Mouse (Mus musculus): ENCODE measurements at regions not wholly inside any gene's neighbourhood (a gene's known extent, or its start where the extent isn't known, plus 50 kb on each side); places are given as distances from the start of the nearest gene placed in this dataset.

GRCm38 (mm10) chr4:125932036-125932756 lies 92.2 kb upstream of the Csf3r start:
- H3K27me3 ChIP-seq (ENCODE audit: control insufficient read depth, insufficient read depth, low read length): no peaks in the 10 kb centered on the region
- no peaks in the 10 kb centered on the region for H3K9me3 ChIP-seq (ENCODE audit: control insufficient read depth, low read length)
- WGBS: 64% methylated on average over 22 of the region's 22 CpGs
- no peak for ATAC-seq (ENCODE audit: low FRiP score, low TSS enrichment)
- H3K4me1 ChIP-seq (ENCODE audit: control insufficient read depth, insufficient read depth, low read length): peaks cover 20% of the 10 kb centered on the region; the same call in 1 of the 2 replicates
- no peaks in the 10 kb centered on the region for H3K36me3 ChIP-seq (ENCODE audit: control insufficient read depth, insufficient read depth, low read length)
- H3K27ac ChIP-seq (ENCODE audit: low read depth, low read length): no peak overlapping the region
- H3K4me3 ChIP-seq (ENCODE audit: low read length): no peak overlapping the region
- H3K9ac ChIP-seq (ENCODE audit: low read depth, low read length): no peak overlapping the region
- no peak overlapping the region for H3K4me2 ChIP-seq (replicated peaks; ENCODE audit: low read depth, low read length)

GRCm38 (mm10) chr4:125936357-125936756 lies 88.0 kb upstream of the Csf3r start:
- no peak overlapping the region for H3K4me2 ChIP-seq (replicated peaks; ENCODE audit: low read depth, low read length)
- ATAC-seq (ENCODE audit: low FRiP score, low TSS enrichment): no peak
- H3K4me3 ChIP-seq (ENCODE audit: low read length): no peak overlapping the region
- H3K9me3 ChIP-seq (ENCODE audit: control insufficient read depth, low read length): no peaks in the 10 kb centered on the region
- H3K4me1 ChIP-seq (ENCODE audit: control insufficient read depth, insufficient read depth, low read length): 0 out of 2 replicates have a peak, but pooled peaks cover 2% of the 10 kb centered on the region
- 0 out of 2 replicates have a peak, but pooled peaks cover 3% of the 10 kb centered on the region for H3K27me3 ChIP-seq (ENCODE audit: control insufficient read depth, insufficient read depth, low read length)
- H3K9ac ChIP-seq (ENCODE audit: low read depth, low read length): no peak overlapping the region
- WGBS: 75% methylated on average over 7 of the region's 7 CpGs
- H3K27ac ChIP-seq (ENCODE audit: low read depth, low read length): no peak overlapping the region
- no peaks in the 10 kb centered on the region for H3K36me3 ChIP-seq (ENCODE audit: control insufficient read depth, insufficient read depth, low read length)

GRCm38 (mm10) chr4:125938186-125938585 lies 86.2 kb upstream of the Csf3r start:
- 55% methylated on average over 6 of the region's 6 CpGs for WGBS
- Histone ChIP-seq H3K36me3 (ENCODE audit: control insufficient read depth, insufficient read depth, low read length) (no peaks in the 10 kb centered on the region), H3K27me3 (ENCODE audit: control insufficient read depth, insufficient read depth, low read length) (0 out of 2 replicates have a peak, but pooled peaks cover 3% of the 10 kb centered on the region), H3K27ac (ENCODE audit: low read depth, low read length) (no peak overlapping the region), H3K4me3 (ENCODE audit: low read length) (no peak overlapping the region), H3K9me3 (ENCODE audit: control insufficient read depth, low read length) (no peaks in the 10 kb centered on the region), H3K4me2 (replicated peaks; ENCODE audit: low read depth, low read length) (no peak overlapping the region), H3K4me1 (ENCODE audit: control insufficient read depth, insufficient read depth, low read length) (no peaks in the 10 kb centered on the region), H3K9ac (ENCODE audit: low read depth, low read length) (no peak overlapping the region)
- ATAC-seq (ENCODE audit: low FRiP score, low TSS enrichment): no peak

- no peak for ATAC-seq (ENCODE audit: low FRiP score, low TSS enrichment)
- Histone ChIP-seq H3K4me1 (ENCODE audit: control insufficient read depth, insufficient read depth, low read length) (no peaks in the 10 kb centered on the region), H3K27me3 (ENCODE audit: control insufficient read depth, insufficient read depth, low read length) (0 out of 2 replicates have a peak, but pooled peaks cover 3% of the 10 kb centered on the region), H3K27ac (ENCODE audit: low read depth, low read length) (no peak overlapping the region), H3K9ac (ENCODE audit: low read depth, low read length) (no peak overlapping the region), H3K4me3 (ENCODE audit: low read length) (no peak overlapping the region), H3K36me3 (ENCODE audit: control insufficient read depth, insufficient read depth, low read length) (no peaks in the 10 kb centered on the region), H3K4me2 (replicated peaks; ENCODE audit: low read depth, low read length) (no peak overlapping the region), H3K9me3 (ENCODE audit: control insufficient read depth, low read length) (no peaks in the 10 kb centered on the region)
- 47% methylated on average over 5 of the region's 5 CpGs for WGBS
These were observed 83.1 kb upstream of the Csf3r start for GRCm38 (mm10) chr4:125941266-125941665.

- H3K9me3 ChIP-seq (ENCODE audit: control insufficient read depth, low read length): no peaks in the 10 kb centered on the region
- H3K27ac ChIP-seq (ENCODE audit: low read depth, low read length): no peak overlapping the region
- H3K36me3 ChIP-seq (ENCODE audit: control insufficient read depth, insufficient read depth, low read length): no peaks in the 10 kb centered on the region
- H3K9ac ChIP-seq (ENCODE audit: low read depth, low read length): no peak overlapping the region
- no peaks in the 10 kb centered on the region for H3K4me1 ChIP-seq (ENCODE audit: control insufficient read depth, insufficient read depth, low read length)
- H3K4me3 ChIP-seq (ENCODE audit: low read length): no peak overlapping the region
- no peak overlapping the region for H3K4me2 ChIP-seq (replicated peaks; ENCODE audit: low read depth, low read length)
- 43% methylated on average over 3 of the region's 3 CpGs for WGBS
- ATAC-seq (ENCODE audit: low FRiP score, low TSS enrichment): peak; percentile 67; the same call in 1 of the 2 replicates
- H3K27me3 ChIP-seq (ENCODE audit: control insufficient read depth, insufficient read depth, low read length): 0 out of 2 replicates have a peak, but pooled peaks cover 3% of the 10 kb centered on the region
These were observed 82.4 kb upstream of the Csf3r start for GRCm38 (mm10) chr4:125941916-125942315.

- H3K27ac ChIP-seq (ENCODE audit: low read depth, low read length): no peak overlapping the region
- H3K36me3 ChIP-seq (ENCODE audit: control insufficient read depth, insufficient read depth, low read length): no peaks in the 10 kb centered on the region
- ATAC-seq (ENCODE audit: low FRiP score, low TSS enrichment): no peak
- no peak overlapping the region for H3K4me3 ChIP-seq (ENCODE audit: low read length)
- H3K27me3 ChIP-seq (ENCODE audit: control insufficient read depth, insufficient read depth, low read length): 0 out of 2 replicates have a peak, but pooled peaks cover 3% of the 10 kb centered on the region
- no peak overlapping the region for H3K9ac ChIP-seq (ENCODE audit: low read depth, low read length)
- WGBS: 71% methylated on average over 2 of the region's 2 CpGs
- H3K4me2 ChIP-seq (replicated peaks; ENCODE audit: low read depth, low read length): no peak overlapping the region
- no peaks in the 10 kb centered on the region for H3K4me1 ChIP-seq (ENCODE audit: control insufficient read depth, insufficient read depth, low read length)
- no peaks in the 10 kb centered on the region for H3K9me3 ChIP-seq (ENCODE audit: control insufficient read depth, low read length)
These were observed 79.3 kb upstream of the Csf3r start for GRCm38 (mm10) chr4:125945062-125945461.

GRCm38 (mm10) chr4:125959426-125959825 lies 64.9 kb upstream of the Csf3r start:
- Histone ChIP-seq H3K4me3 (ENCODE audit: low read length) (no peak overlapping the region), H3K27ac (ENCODE audit: low read depth, low read length) (no peak overlapping the region), H3K27me3 (ENCODE audit: control insufficient read depth, insufficient read depth, low read length) (no peaks in the 10 kb centered on the region), H3K36me3 (ENCODE audit: control insufficient read depth, insufficient read depth, low read length) (no peaks in the 10 kb centered on the region), H3K4me1 (ENCODE audit: control insufficient read depth, insufficient read depth, low read length) (no peaks in the 10 kb centered on the region), H3K4me2 (replicated peaks; ENCODE audit: low read depth, low read length) (no peak overlapping the region), H3K9ac (ENCODE audit: low read depth, low read length) (no peak overlapping the region), H3K9me3 (ENCODE audit: control insufficient read depth, low read length) (no peaks in the 10 kb centered on the region)
- 0 out of 2 replicates have a peak, but pooled peaks have one; percentile 30 for ATAC-seq (ENCODE audit: low FRiP score, low TSS enrichment)
- 20% methylated on average over 9 of the region's 9 CpGs for WGBS

- ATAC-seq (ENCODE audit: low FRiP score, low TSS enrichment): peak; percentile 80
These were observed 63.6 kb upstream of the Csf3r start for GRCm38 (mm10) chr4:125960704-125961279.

GRCm38 (mm10) chr4:125962677-125963076 lies 61.7 kb upstream of the Csf3r start:
- 4% methylated on average over 7 of the region's 7 CpGs for WGBS
- H3K9ac ChIP-seq (ENCODE audit: low read depth, low read length): no peak overlapping the region

More at GRCm38 (mm10) chr4:125960704-125961279, 63.6 kb upstream of the Csf3r start:
- no peaks in the 10 kb centered on the region for H3K27me3 ChIP-seq (ENCODE audit: control insufficient read depth, insufficient read depth, low read length)
- no peak overlapping the region for H3K4me3 ChIP-seq (ENCODE audit: low read length)
- no peaks in the 10 kb centered on the region for H3K36me3 ChIP-seq (ENCODE audit: control insufficient read depth, insufficient read depth, low read length)
- WGBS: 18% methylated on average over 8 of the region's 8 CpGs
- H3K4me1 ChIP-seq (ENCODE audit: control insufficient read depth, insufficient read depth, low read length): no peaks in the 10 kb centered on the region
- no peak overlapping the region for H3K9ac ChIP-seq (ENCODE audit: low read depth, low read length)
- no peaks in the 10 kb centered on the region for H3K9me3 ChIP-seq (ENCODE audit: control insufficient read depth, low read length)
- H3K27ac ChIP-seq (ENCODE audit: low read depth, low read length): no peak overlapping the region
- no peak overlapping the region for H3K4me2 ChIP-seq (replicated peaks; ENCODE audit: low read depth, low read length)

More at GRCm38 (mm10) chr4:125962677-125963076, 61.7 kb upstream of the Csf3r start:
- Histone ChIP-seq H3K4me1 (ENCODE audit: control insufficient read depth, insufficient read depth, low read length) (no peaks in the 10 kb centered on the region), H3K4me2 (replicated peaks; ENCODE audit: low read depth, low read length) (no peak overlapping the region), H3K27ac (ENCODE audit: low read depth, low read length) (no peak overlapping the region), H3K36me3 (ENCODE audit: control insufficient read depth, insufficient read depth, low read length) (no peaks in the 10 kb centered on the region), H3K4me3 (ENCODE audit: low read length) (no peak overlapping the region), H3K9me3 (ENCODE audit: control insufficient read depth, low read length) (no peaks in the 10 kb centered on the region), H3K27me3 (ENCODE audit: control insufficient read depth, insufficient read depth, low read length) (no peaks in the 10 kb centered on the region)
- 0 out of 2 replicates have a peak, but pooled peaks have one; percentile 29 for ATAC-seq (ENCODE audit: low FRiP score, low TSS enrichment)
